Mouse (Mus musculus) limb, embryonic 13.5 days (tissue): ENCODE results near the gene Supt6. TPM values are rescaled to one million over a fixed set of nuclear protein-coding genes. Genes with fewer than 3 reads are reported as not detected.
A peak's percentile ranks its signal among the peaks of the same experiment; 100 is the strongest.

Experiments used
- ATAC-seq: fragments of 200-750 bp; cut with Nextera tagmentation; 2 replicates; pipeline ENCODE4 v1.8.0; 2017; ENCODE audit warnings: low read depth, moderate number of reproducible peaks, moderate TSS enrichment; ENCODE audit not compliant: low FRiP score
- H3K27ac ChIP-seq: fragments of 300-500 bp; sonication (generic); 2 replicates; pipeline ENCODE4 v1.5.1; 2015; ENCODE audit warnings: inconsistent platforms, mild to moderate bottlenecking, moderate library complexity
- H3K27me3 ChIP-seq: fragments of 300-500 bp; sonication (generic); 2 replicates; pipeline ENCODE4 v1.6.1; 2015; ENCODE audit warnings: mild to moderate bottlenecking, inconsistent platforms
- H3K36me3 ChIP-seq: fragments of 300-500 bp; sonication (generic); 2 replicates; pipeline ENCODE4 v1.6.1; 2015; ENCODE audit warnings: inconsistent platforms, mild to moderate bottlenecking, moderate library complexity
- H3K4me1 ChIP-seq: fragments of 300-500 bp; sonication (generic); 2 replicates; pipeline ENCODE4 v1.6.1; 2015; ENCODE audit warnings: inconsistent platforms
- H3K4me2 ChIP-seq: fragments of 300-500 bp; sonication (generic); replicated peaks from 2 replicates; pipeline ENCODE4 v1.6.1; 2015; ENCODE audit warnings: inconsistent platforms, mild to moderate bottlenecking, moderate library complexity
- H3K4me3 ChIP-seq: fragments of 300-500 bp; sonication (generic); 2 replicates; pipeline ENCODE4 v1.5.1; 2015; ENCODE audit warnings: moderate library complexity, mild to moderate bottlenecking, inconsistent platforms
- H3K9ac ChIP-seq: fragments of 300-500 bp; sonication (generic); 2 replicates; pipeline ENCODE4 v1.6.1; 2015; ENCODE audit warnings: mild to moderate bottlenecking, inconsistent platforms
- H3K9me3 ChIP-seq: fragments of 300-500 bp; sonication (generic); 2 replicates; pipeline ENCODE4 v1.6.1; 2016; ENCODE audit warnings: inconsistent platforms
- WGBS: fragments of 180-500 bp; shearing (Covaris S2); methylation state at CpG from one replicate; pipeline ENCODE4 v1.1.7; 2015; 5-methylcytosine and 5-hydroxymethylcytosine counted together
- polyA plus RNA-seq: library from polyadenylated mRNA; unstranded; fragments of >200 nt; fragmentation: Nextera tagmentation; extraction: Ambion mirVana; gene quantifications from 2 replicates; pipeline ENCODE4 v1.2.1, GENCODE M21; 2015

Supt6 gene
- polyA plus RNA-seq, 1 experiment from 2014 or later = 33.2 TPM

- Histone ChIP-seq H3K27ac (no peak overlapping the region), H3K36me3 (peaks cover 99% of the 10 kb centered on the region), H3K9me3 (no peaks in the 10 kb centered on the region), H3K4me2 (no peak overlapping the region), H3K9ac (no peak overlapping the region), H3K4me3 (no peak overlapping the region), H3K27me3 (no peaks in the 10 kb centered on the region), H3K4me1 (no peaks in the 10 kb centered on the region)
- no peak for ATAC-seq
- 95% methylated on average over 14 of the region's 14 CpGs for WGBS
Measured at GRCm38 (mm10) chr11:78213086-78213817, 32.5 kb downstream of the Supt6 start.

GRCm38 (mm10) chr11:78211513-78211912 lies 34.3 kb downstream of the Supt6 start:
- no peak overlapping the region for H3K4me3 ChIP-seq

GRCm38 (mm10) chr11:78210615-78211014 lies 35.2 kb downstream of the Supt6 start:
- 77% methylated on average over 7 of the region's 7 CpGs for WGBS
- H3K27ac ChIP-seq = no peak overlapping the region
- no peak overlapping the region for H3K9ac ChIP-seq
- peaks cover 100% of the 10 kb centered on the region for H3K36me3 ChIP-seq
- H3K4me2 ChIP-seq = no peak overlapping the region
- no peaks in the 10 kb centered on the region for H3K4me1 ChIP-seq
- H3K4me3 ChIP-seq = no peak overlapping the region
- ATAC-seq = no peak
- no peaks in the 10 kb centered on the region for H3K27me3 ChIP-seq
- no peaks in the 10 kb centered on the region for H3K9me3 ChIP-seq

More at GRCm38 (mm10) chr11:78211513-78211912, 34.3 kb downstream of the Supt6 start:
- no peaks in the 10 kb centered on the region for H3K9me3 ChIP-seq
- H3K4me1 ChIP-seq = no peaks in the 10 kb centered on the region
- peaks cover 100% of the 10 kb centered on the region for H3K36me3 ChIP-seq
- H3K27ac ChIP-seq = no peak overlapping the region
- no peaks in the 10 kb centered on the region for H3K27me3 ChIP-seq
- H3K4me2 ChIP-seq = no peak overlapping the region
- 81% methylated on average over 5 of the region's 5 CpGs for WGBS
- H3K9ac ChIP-seq = no peak overlapping the region
- no peak for ATAC-seq

GRCm38 (mm10) chr11:78209886-78210285 lies 35.9 kb downstream of the Supt6 start:
- Histone ChIP-seq H3K27ac (no peak overlapping the region), H3K4me1 (no peaks in the 10 kb centered on the region), H3K4me2 (no peak overlapping the region), H3K9me3 (no peaks in the 10 kb centered on the region), H3K9ac (no peak overlapping the region), H3K36me3 (peaks cover 100% of the 10 kb centered on the region), H3K27me3 (no peaks in the 10 kb centered on the region), H3K4me3 (no peak overlapping the region)
- ATAC-seq = no peak
- 88% methylated on average over 6 of the region's 6 CpGs for whole genome bisulfite sequencing

DNA sequence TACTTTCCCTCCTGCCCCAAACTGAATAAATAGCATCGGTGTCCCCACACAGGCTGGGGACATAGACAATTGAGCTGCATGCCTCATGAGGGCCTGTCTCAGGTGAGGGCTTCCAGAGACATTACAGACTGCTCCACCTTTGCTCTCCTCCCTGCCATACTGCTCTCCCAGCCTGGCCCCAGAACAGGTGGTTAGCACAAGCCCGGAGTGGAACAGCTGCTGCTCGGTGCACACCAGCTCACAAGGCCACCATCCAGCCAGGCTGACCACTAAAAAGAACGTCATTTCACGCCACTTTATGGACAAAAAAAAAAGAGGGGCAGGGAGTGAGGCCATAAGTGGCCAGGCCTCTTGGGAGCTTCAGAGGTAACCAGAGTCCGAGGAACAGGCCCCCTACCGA lies 38.6 kb downstream of the Supt6 start:
- H3K9me3 ChIP-seq = no peaks in the 10 kb centered on the region
- no peak overlapping the region for H3K27ac ChIP-seq
- no peak for ATAC-seq
- no peak overlapping the region for H3K9ac ChIP-seq
- H3K4me2 ChIP-seq = no peak overlapping the region
- WGBS = 88% methylated on average over 7 of the region's 7 CpGs
- H3K27me3 ChIP-seq = no peaks in the 10 kb centered on the region
- no peaks in the 10 kb centered on the region for H3K4me1 ChIP-seq
- no peak overlapping the region for H3K4me3 ChIP-seq
- peaks cover 85% of the 10 kb centered on the region for H3K36me3 ChIP-seq

GRCm38 (mm10) chr11:78205361-78206206 lies 40.2 kb downstream of the Supt6 start:
- Histone ChIP-seq H3K9ac (no peak overlapping the region), H3K9me3 (no peaks in the 10 kb centered on the region), H3K36me3 (peaks cover 69% of the 10 kb centered on the region), H3K4me2 (no peak overlapping the region), H3K4me1 (no peaks in the 10 kb centered on the region), H3K4me3 (no peak overlapping the region), H3K27ac (no peak overlapping the region), H3K27me3 (no peaks in the 10 kb centered on the region)
- 69% methylated on average over 13 of the region's 13 CpGs for WGBS
- no peak for ATAC-seq

GRCm38 (mm10) chr11:78204287-78204686 lies 41.5 kb downstream of the Supt6 start:
- Histone ChIP-seq H3K4me2 (no peak overlapping the region), H3K36me3 (peaks cover 56% of the 10 kb centered on the region), H3K27ac (no peak overlapping the region), H3K4me1 (no peaks in the 10 kb centered on the region), H3K9ac (no peak overlapping the region), H3K9me3 (peaks cover 3% of the 10 kb centered on the region; the same call in 1 of the 2 replicates), H3K4me3 (no peak overlapping the region), H3K27me3 (no peaks in the 10 kb centered on the region)
- no peak for ATAC-seq
- 80% methylated on average over 6 of the region's 6 CpGs for WGBS

GRCm38 (mm10) chr11:78202372-78202771 lies 43.4 kb downstream of the Supt6 start:
- Histone ChIP-seq H3K9me3 (peaks cover 3% of the 10 kb centered on the region; the same call in 1 of the 2 replicates), H3K27ac (no peak overlapping the region)
- WGBS = 91% methylated on average over 3 of the region's 3 CpGs

DNA sequence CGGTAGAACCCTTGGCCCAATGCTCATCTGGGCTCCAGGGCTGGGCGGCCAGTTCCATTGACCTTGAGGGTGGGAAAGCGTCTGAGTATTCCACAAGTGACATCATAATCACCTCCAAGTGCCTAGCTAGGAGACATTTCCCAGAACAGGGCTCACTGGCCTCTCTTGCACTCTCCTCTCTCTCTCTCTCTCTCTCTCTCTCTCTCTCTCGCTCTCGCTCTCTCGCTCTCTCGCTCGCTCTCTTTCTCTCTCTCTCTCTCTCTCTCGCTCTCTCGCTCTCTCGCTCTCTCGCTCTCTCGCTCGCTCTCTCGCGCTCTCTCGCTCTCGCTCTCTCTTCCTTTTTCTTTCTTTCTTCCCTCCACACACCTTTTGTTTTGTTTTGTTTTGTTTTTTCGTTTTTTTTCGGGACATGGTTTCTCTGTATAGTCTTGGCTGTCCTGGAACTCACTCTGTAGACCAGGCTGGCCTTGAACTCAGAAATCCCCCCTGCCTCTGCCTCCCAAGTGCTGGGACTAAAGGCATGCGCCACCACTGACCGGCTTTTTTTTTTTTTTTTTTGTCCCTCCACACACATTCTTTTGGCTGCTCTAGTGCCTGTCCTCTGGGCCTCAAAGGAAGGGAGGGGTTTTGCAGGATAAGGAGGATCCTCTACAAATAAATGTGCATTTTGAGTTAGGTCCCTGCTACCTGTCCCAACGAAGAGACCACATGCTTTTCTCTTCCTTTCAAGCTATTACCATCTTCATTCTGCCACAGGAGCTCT lies 50.5 kb downstream of the Supt6 start:
- WGBS = 61% methylated on average over 23 of the region's 23 CpGs
- peak overlapping the region; percentile 22; the same call in 1 of the 2 replicates for H3K27ac ChIP-seq
- peaks cover 32% of the 10 kb centered on the region for H3K36me3 ChIP-seq
- H3K4me2 ChIP-seq = peak overlapping the region; percentile 66
- no peaks in the 10 kb centered on the region for H3K27me3 ChIP-seq
- peak overlapping the region; percentile 50; the same call in 1 of the 2 replicates for H3K9ac ChIP-seq
- H3K9me3 ChIP-seq = peaks cover 3% of the 10 kb centered on the region; the same call in 1 of the 2 replicates
- no peak for ATAC-seq
- peaks cover 20% of the 10 kb centered on the region for H3K4me1 ChIP-seq
- H3K4me3 ChIP-seq = peak overlapping the region; percentile 52

More at GRCm38 (mm10) chr11:78202372-78202771, 43.4 kb downstream of the Supt6 start:
- no peak for ATAC-seq
- H3K4me1 ChIP-seq = no peaks in the 10 kb centered on the region
- peaks cover 37% of the 10 kb centered on the region for H3K36me3 ChIP-seq
- no peak overlapping the region for H3K4me3 ChIP-seq
- H3K4me2 ChIP-seq = no peak overlapping the region
- no peak overlapping the region for H3K9ac ChIP-seq
- H3K27me3 ChIP-seq = no peaks in the 10 kb centered on the region

- Histone ChIP-seq H3K4me3 (peak overlapping the region; percentile 52), H3K4me1 (peaks cover 27% of the 10 kb centered on the region), H3K9ac (peak overlapping the region; percentile 50; the same call in 1 of the 2 replicates), H3K27me3 (no peaks in the 10 kb centered on the region), H3K27ac (peak overlapping the region; percentile 58), H3K36me3 (peaks cover 36% of the 10 kb centered on the region), H3K4me2 (peak overlapping the region; percentile 66), H3K9me3 (no peaks in the 10 kb centered on the region)
- 4% methylated on average over 30 of the region's 30 CpGs for WGBS
- ATAC-seq = peak; percentile 67
Measured at GRCm38 (mm10) chr11:78194411-78195100, 51.2 kb downstream of the Supt6 start.

GRCm38 (mm10) chr11:78193113-78193512 lies 52.7 kb downstream of the Supt6 start, which contains the start of gene Proca1:
Gene Proca1 (plus strand): TSS chr11:78193392.
- H3K27ac ChIP-seq = no peak within 1 kb of the TSS
- no peaks in the 10 kb centered on the region for H3K9me3 ChIP-seq
- no peaks in the 10 kb centered on the region for H3K27me3 ChIP-seq
- H3K36me3 ChIP-seq = peaks cover 36% of the 10 kb centered on the region
- H3K4me1 ChIP-seq = peaks cover 28% of the 10 kb centered on the region
- H3K4me2 ChIP-seq = peak within 1 kb of the TSS; percentile 66
- H3K4me3 ChIP-seq = peak within 1 kb of the TSS; percentile 52
- 84% methylated on average over 1 of the region's 1 CpGs for WGBS
- no peak for ATAC-seq
- H3K9ac ChIP-seq = no peak within 1 kb of the TSS
